Mouse (Mus musculus): ENCODE measurements around the gene Vwa5b2. TPM values are rescaled to one million over a fixed set of nuclear protein-coding genes. Genes with fewer than 3 reads are reported as not detected.

Vwa5b2 gene
- polyA plus RNA-seq, 1 experiment from 2014 or later = 2.0 TPM

DNA sequence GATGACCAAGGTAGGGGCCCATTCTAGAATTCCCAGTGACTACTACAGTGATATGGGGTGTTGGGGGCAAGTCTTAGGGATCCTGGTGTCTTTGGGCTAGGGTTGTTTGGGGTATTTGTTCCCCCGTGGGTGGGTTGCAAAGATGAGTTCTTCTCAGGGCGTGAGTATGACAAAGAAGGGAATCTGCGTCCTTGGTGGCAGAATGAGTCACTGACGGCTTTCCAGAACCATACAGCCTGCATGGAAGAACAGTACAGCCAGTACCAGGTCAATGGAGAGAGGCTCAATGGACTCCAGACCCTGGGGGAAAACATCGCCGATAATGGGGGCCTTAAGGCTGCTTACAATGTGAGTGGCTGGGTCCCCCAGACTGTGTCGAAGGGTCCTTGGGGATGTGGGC lies 54.6 kb downstream of the Vwa5b2 start:
- H3K9ac ChIP-seq (ENCODE audit: low read depth, low read length) = no peak overlapping the region
- WGBS = 80% methylated on average over 7 of the region's 7 CpGs
- H3K4me3 ChIP-seq (ENCODE audit: low read depth, low read length) = no peak overlapping the region
- H3K27me3 ChIP-seq (replicated peaks; ENCODE audit: control insufficient read depth, insufficient read depth, low read length) = no peaks in the 10 kb centered on the region
- no peak overlapping the region for H3K4me2 ChIP-seq (replicated peaks; ENCODE audit: low read depth)
- H3K27ac ChIP-seq (ENCODE audit: low read depth, low read length) = no peak overlapping the region
- no peaks in the 10 kb centered on the region for H3K36me3 ChIP-seq (ENCODE audit: control insufficient read depth, insufficient read depth)
- no peak for ATAC-seq
- H3K4me1 ChIP-seq (replicated peaks; ENCODE audit: control insufficient read depth, insufficient read depth, low read length) = no peaks in the 10 kb centered on the region
- no peaks in the 10 kb centered on the region for H3K9me3 ChIP-seq (ENCODE audit: control insufficient read depth)
- TF ChIP-seq CTCF (IDR thresholded peaks at IDR 0.05; ENCODE audit: low read depth) = no peak

DNA sequence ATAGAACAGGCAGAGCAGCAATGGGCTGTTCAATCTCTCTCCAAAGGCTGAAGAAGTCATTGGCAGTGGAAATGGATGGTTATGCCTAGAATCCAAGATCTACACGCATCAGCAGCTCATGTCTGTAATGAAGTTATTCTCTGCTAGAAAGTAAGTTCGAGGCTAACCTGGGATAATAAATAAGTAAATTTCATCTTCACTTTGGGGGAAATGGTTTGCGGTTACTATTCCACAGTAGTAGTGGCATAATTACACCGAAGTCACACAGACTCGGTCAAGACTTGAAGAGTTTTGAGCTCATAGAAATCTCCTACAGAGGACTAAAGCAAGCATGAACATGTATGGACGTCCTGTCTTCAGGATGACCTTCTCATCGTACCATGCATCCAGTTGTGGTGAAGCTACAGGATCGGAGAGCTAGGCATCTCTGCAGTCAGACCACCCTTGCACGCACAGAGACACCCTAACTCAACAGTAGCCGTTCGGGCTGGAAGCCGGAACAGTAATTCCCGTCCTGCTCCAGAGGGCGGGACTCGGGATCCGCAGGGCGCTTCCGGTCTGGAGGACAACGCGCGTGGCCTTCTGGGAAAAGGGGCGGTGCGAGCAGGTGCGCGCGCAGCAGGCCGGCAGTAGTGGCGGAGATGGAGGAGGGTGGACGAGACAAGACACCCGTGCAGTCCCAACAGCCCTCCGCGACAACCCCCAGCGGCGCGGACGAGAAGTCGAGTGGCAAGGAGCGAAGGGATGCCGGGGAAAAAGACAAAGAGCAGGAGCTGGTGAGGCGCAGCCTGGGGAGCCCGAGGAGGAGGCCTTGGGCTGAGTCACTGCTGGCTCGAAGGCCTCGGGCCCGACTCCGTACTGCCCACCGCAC lies 62.0 kb downstream of the Vwa5b2 start, which contains the start of gene Psmd2:
TSS of gene Psmd2 (plus strand) at position 577 of the 871 bp plus-strand sequence.
- Histone ChIP-seq H3K9ac (ENCODE audit: low read depth, low read length) (peak within 1 kb of the TSS; percentile 74), H3K4me3 (ENCODE audit: low read depth, low read length) (peak within 1 kb of the TSS; percentile 74), H3K27ac (ENCODE audit: low read depth, low read length) (peak within 1 kb of the TSS; percentile 9; the same call in 1 of the 2 replicates), H3K4me1 (replicated peaks; ENCODE audit: control insufficient read depth, insufficient read depth, low read length) (no peaks in the 10 kb centered on the region), H3K27me3 (replicated peaks; ENCODE audit: control insufficient read depth, insufficient read depth, low read length) (no peaks in the 10 kb centered on the region), H3K9me3 (ENCODE audit: control insufficient read depth) (no peaks in the 10 kb centered on the region), H3K4me2 (replicated peaks; ENCODE audit: low read depth) (peak within 1 kb of the TSS; percentile 81), H3K36me3 (ENCODE audit: control insufficient read depth, insufficient read depth) (peaks cover 20% of the 10 kb centered on the region)
- peak; percentile 28; the same call in 1 of the 2 replicates for TF ChIP-seq CTCF (IDR thresholded peaks at IDR 0.05; ENCODE audit: low read depth)
- peak; percentile 94 for ATAC-seq
- WGBS = 1% methylated on average over 46 of the region's 46 CpGs

DNA sequence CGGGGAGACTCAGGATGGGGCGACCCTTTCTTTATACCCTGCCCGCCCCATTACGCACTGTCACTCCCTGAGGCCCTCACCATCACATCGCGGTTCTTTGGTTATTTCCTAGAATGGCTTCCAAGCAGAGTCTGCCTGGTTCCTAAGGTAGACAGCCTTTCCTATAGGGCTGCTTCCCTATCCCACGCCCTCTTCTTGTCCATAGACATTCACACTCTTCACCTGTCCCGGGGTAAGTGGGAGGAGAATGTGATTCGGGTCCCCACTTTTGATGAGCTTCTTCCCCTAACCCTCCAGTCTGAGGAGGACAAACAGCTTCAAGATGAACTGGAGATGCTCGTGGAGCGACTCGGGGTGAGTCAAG lies 62.7 kb downstream of the Vwa5b2 start:
- Histone ChIP-seq H3K36me3 (ENCODE audit: control insufficient read depth, insufficient read depth) (peaks cover 26% of the 10 kb centered on the region), H3K27ac (ENCODE audit: low read depth, low read length) (peak overlapping the region; percentile 9; the same call in 1 of the 2 replicates), H3K4me3 (ENCODE audit: low read depth, low read length) (peak overlapping the region; percentile 74), H3K9ac (ENCODE audit: low read depth, low read length) (peak overlapping the region; percentile 74), H3K27me3 (replicated peaks; ENCODE audit: control insufficient read depth, insufficient read depth, low read length) (no peaks in the 10 kb centered on the region), H3K4me1 (replicated peaks; ENCODE audit: control insufficient read depth, insufficient read depth, low read length) (no peaks in the 10 kb centered on the region), H3K9me3 (ENCODE audit: control insufficient read depth) (no peaks in the 10 kb centered on the region), H3K4me2 (replicated peaks; ENCODE audit: low read depth) (peak overlapping the region; percentile 81)
- WGBS = 7% methylated on average over 12 of the region's 12 CpGs
- no peak for TF ChIP-seq CTCF (IDR thresholded peaks at IDR 0.05; ENCODE audit: low read depth)
- peak; percentile 34; the same call in 1 of the 2 replicates for ATAC-seq

DNA sequence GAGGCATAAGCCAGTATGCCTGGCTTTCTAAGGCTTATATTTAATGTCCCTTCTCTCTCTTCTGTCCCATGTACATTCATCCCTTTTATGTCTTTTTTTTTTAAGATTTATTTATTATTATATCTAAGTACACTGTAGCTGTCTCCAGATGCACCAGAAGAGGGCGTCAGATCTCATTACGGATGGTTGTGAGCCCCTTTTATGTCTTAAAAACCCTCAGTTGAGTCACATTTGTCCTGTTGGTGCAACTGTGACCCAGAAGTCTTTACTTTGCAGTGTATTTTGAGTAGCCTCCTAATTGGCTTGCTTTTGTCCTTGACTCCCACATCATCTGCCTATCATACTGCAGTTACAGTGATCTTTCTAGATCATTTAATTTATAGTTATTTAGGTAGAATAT lies 64.0 kb downstream of the Vwa5b2 start:
- no peak for TF ChIP-seq CTCF (IDR thresholded peaks at IDR 0.05; ENCODE audit: low read depth)
- H3K4me1 ChIP-seq (replicated peaks; ENCODE audit: control insufficient read depth, insufficient read depth, low read length) = no peaks in the 10 kb centered on the region
- WGBS = 57% methylated on average over 2 of the region's 2 CpGs
- no peak overlapping the region for H3K4me3 ChIP-seq (ENCODE audit: low read depth, low read length)
- no peaks in the 10 kb centered on the region for H3K27me3 ChIP-seq (replicated peaks; ENCODE audit: control insufficient read depth, insufficient read depth, low read length)
- peaks cover 40% of the 10 kb centered on the region for H3K36me3 ChIP-seq (ENCODE audit: control insufficient read depth, insufficient read depth)
- no peak for ATAC-seq
- H3K9me3 ChIP-seq (ENCODE audit: control insufficient read depth) = no peaks in the 10 kb centered on the region
- H3K4me2 ChIP-seq (replicated peaks; ENCODE audit: low read depth) = no peak overlapping the region
- no peak overlapping the region for H3K9ac ChIP-seq (ENCODE audit: low read depth, low read length)
- no peak overlapping the region for H3K27ac ChIP-seq (ENCODE audit: low read depth, low read length)

MicroRNAs within 50 kb of the gene (microRNA counts, 519-probe panel; counts per million panel counts)
- microRNA mmu-miR-1224 = 3,349 counts per million, percentile 39 among the panel's probes with 10 or more counts

Small RNAs within 50 kb of the gene (microRNA-seq; reads per million reads assigned to microRNA genes)
- 4.6 reads per million, percentile 11 among the genes with 10 or more reads in this experiment for gene Mir1224

Other genes with a start within 250 kb of the Vwa5b2 start
- gene Abcc5, start 163.1 kb upstream of the Vwa5b2 start, polyA plus RNA-seq (2015; fragmentation: Nextera tagmentation; extraction: Ambion mirVana) = 11.5 and 13.7 TPM in 2 replicates
- 37.2 and 37.8 TPM in 2 replicates for gene Eif2b5, start 90.7 kb upstream of the Vwa5b2 start, polyA plus RNA-seq (2015; fragmentation: Nextera tagmentation; extraction: Ambion mirVana)
- 11.5 and 13.7 TPM in 2 replicates for gene Dvl3, start 72.5 kb upstream of the Vwa5b2 start, polyA plus RNA-seq (2015; fragmentation: Nextera tagmentation; extraction: Ambion mirVana)
- gene Ap2m1, start 54.0 kb upstream of the Vwa5b2 start, polyA plus RNA-seq (2015; fragmentation: Nextera tagmentation; extraction: Ambion mirVana) = 411 and 423 TPM in 2 replicates
- 47.0 and 64.3 TPM in 2 replicates for gene Abcf3, start 40.9 kb upstream of the Vwa5b2 start, polyA plus RNA-seq (2015; fragmentation: Nextera tagmentation; extraction: Ambion mirVana)
- 17.8 and 18.0 TPM in 2 replicates for gene Eef1akmt4, start 22.1 kb downstream of the Vwa5b2 start, polyA plus RNA-seq (2015; fragmentation: Nextera tagmentation; extraction: Ambion mirVana)
- gene Gm49333, start 22.1 kb downstream of the Vwa5b2 start, polyA plus RNA-seq (2015; fragmentation: Nextera tagmentation; extraction: Ambion mirVana) = 0.09 TPM in 1 of 2 replicates, not detected in the other
- 24.7 and 27.8 TPM in 2 replicates for gene Alg3, start 22.3 kb downstream of the Vwa5b2 start, polyA plus RNA-seq (2015; fragmentation: Nextera tagmentation; extraction: Ambion mirVana)
- 1.0 and 2.0 TPM in 2 replicates for gene Camk2n2, start 31.8 kb downstream of the Vwa5b2 start, polyA plus RNA-seq (2015; fragmentation: Nextera tagmentation; extraction: Ambion mirVana)
- 0.17 and 0.22 TPM in 2 replicates for gene Ece2, start 40.4 kb downstream of the Vwa5b2 start, polyA plus RNA-seq (2015; fragmentation: Nextera tagmentation; extraction: Ambion mirVana)
- 136 and 137 TPM in 2 replicates for gene Psmd2, start 62.2 kb downstream of the Vwa5b2 start, polyA plus RNA-seq (2015; fragmentation: Nextera tagmentation; extraction: Ambion mirVana)
- gene Eif4g1, start 78.8 kb downstream of the Vwa5b2 start, polyA plus RNA-seq (2015; fragmentation: Nextera tagmentation; extraction: Ambion mirVana) = 97.8 and 106 TPM in 2 replicates
- gene Fam131a, start 103.8 kb downstream of the Vwa5b2 start, polyA plus RNA-seq (2015; fragmentation: Nextera tagmentation; extraction: Ambion mirVana) = 4.7 and 5.0 TPM in 2 replicates
- 52.9 and 54.2 TPM in 2 replicates for gene Polr2h, start 128.2 kb downstream of the Vwa5b2 start, polyA plus RNA-seq (2015; fragmentation: Nextera tagmentation; extraction: Ambion mirVana)
- 5.4 and 6.1 TPM in 2 replicates for gene Clcn2, start 128.3 kb downstream of the Vwa5b2 start, polyA plus RNA-seq (2015; fragmentation: Nextera tagmentation; extraction: Ambion mirVana)
- gene Chrd, start 143.7 kb downstream of the Vwa5b2 start, polyA plus RNA-seq (2015; fragmentation: Nextera tagmentation; extraction: Ambion mirVana) = 2.3 TPM in 2 replicates
- gene Thpo, start 145.0 kb downstream of the Vwa5b2 start, polyA plus RNA-seq (2015; fragmentation: Nextera tagmentation; extraction: Ambion mirVana) = 2.4 and 2.7 TPM in 2 replicates